Mouse (Mus musculus): ENCODE data around the gene Rps29.
"Not testable (repeated sequence)": the region's sequence is repeated elsewhere in the genome, so short reads cannot be mapped to it uniquely, and the experiment has no call there.

Gene Rps29

DNA sequence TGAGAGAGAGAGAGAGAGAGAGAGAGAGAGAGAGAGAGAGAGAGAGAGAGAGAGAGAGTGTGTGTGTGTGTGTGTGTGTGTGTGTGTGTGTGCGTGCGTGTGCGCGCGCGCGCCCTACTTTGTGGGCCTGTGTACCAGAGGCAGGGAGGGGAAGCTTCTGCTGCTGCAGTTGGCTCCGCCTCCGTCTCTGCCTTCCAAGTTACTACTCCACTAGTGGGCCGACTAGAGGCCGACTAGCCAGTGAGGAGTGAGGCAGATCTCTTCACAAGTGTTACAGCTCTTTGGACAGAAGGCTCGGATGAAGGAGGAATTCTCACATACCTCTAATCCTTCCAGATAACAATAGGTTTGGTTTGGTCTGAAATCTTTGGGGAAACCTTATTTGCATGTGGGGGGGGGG lies 20.4 kb upstream of the Rps29 start:
- no peak for DNase-seq (ENCODE audit: low read depth, low spot score)

DNA sequence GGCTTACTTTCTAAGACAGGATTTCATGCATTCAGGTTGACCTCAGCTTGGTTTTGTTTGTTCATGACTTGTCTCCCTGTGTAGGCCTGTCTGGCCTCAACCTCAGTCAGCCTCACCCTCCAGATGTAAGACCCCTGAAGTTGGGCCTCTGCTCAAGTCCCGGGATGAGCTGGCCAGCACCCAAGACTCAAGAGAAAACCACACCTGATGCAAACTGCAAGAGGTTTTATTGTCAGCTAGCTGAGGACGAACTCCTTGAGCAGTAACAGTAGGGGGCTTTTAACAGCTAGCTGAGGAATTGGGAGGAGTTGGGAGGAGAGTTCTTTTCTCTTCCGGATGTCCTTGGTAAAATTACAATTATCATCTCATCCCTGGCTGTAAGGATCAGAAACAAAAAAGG lies 18.5 kb upstream of the Rps29 start:
- DNase-seq (ENCODE audit: low read depth, low spot score), result no peak

- DNase-seq (ENCODE audit: low read depth, low spot score), result no peak
Observed at GRCm38 (mm10) chr12:69175975-69176374, 17.0 kb upstream of the Rps29 start.

DNA sequence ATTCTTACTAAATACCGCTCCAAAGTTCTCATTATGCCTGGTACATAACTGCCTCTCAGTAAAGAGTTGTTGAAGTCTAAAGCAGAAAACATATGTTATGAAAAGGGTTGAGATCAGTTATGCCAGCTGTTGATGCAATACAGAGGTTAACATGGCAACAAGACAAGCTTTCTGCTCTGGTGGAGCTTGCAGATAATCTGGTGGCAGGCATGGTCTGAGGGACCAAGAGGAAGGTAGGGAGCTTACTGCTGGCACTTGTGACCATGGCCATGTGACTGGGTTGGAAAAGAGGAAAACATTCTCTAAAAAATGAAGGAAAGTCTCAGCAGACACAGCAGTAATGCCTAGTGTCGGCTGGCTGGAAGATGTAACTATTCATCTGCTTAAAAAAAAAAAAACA lies 12.3 kb upstream of the Rps29 start:
- no peak for DNase-seq (ENCODE audit: low read depth, low spot score)

- peak; percentile 88 for DNase-seq (ENCODE audit: low read depth, low spot score)
Observed at GRCm38 (mm10) chr12:69168461-69169106, 9.6 kb upstream of the Rps29 start, which contains the start of gene Lrr1. Lrr1 (plus strand) TSS chr12:69168814.

DNA sequence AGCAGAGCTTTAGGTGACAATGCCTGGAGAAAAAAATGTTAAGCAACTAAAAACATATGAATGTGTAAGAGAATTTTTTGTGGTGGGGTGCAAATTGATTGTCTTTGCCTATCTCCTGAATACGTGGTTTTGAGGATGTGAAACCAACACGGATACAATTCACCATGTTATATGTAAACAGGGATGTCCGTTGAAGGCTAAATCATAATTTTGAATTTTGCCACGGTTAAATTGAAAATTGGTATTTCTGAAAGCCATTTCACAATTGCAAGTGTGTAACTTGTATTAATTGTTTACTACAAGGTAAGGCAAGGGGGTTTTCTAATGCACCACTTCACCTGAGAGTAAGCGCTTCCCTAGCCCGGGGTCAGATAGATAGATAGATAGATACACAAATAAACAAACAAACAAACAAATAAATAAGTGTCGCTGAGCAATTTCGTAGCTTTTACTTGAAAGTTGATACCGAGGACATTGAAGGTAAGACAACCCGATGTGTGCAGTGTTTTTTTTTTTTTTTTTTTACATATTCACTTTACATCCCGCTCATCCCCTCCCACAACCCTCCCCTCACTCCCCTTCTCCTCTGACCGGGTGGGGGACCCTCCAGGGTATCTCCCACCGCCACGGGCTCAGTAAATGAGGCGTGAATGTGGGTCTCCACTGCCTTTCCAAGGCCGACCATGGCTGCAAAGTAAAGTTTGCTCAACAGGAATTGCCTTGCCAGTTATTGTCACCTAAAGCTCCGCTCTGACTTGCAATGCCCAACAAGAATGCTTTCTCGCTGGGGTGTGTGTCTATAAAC lies 8.9 kb upstream of the Rps29 start:
- no peak for DNase-seq (ENCODE audit: low read depth, low spot score)

GRCm38 (mm10) chr12:69166861-69167581 lies 8.0 kb upstream of the Rps29 start:
- DNase-seq (ENCODE audit: low read depth, low spot score), result not testable (repeated sequence)

DNA sequence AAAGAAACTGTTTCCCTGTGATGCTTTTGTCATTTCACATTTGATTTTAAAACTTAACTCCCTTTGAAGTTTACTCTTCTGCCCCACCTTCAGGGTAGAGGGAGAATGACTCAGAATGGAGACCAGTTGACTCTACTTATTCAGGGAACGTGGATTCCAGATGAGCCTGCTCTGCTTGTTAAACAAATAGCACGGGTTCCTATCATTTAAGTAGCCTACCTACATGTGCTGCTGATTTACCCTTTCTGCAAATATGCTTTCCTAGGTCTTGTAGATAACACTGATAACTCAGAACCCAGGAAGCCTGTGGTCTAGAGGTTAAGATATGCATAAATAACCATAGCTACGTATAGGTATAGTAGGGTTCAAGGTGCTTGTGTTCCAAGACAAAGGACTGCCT lies 5.9 kb upstream of the Rps29 start:
- DNase-seq (ENCODE audit: low read depth, low spot score), result no peak

GRCm38 (mm10) chr12:69163586-69163985 lies 4.6 kb upstream of the Rps29 start:
- DNase-seq (ENCODE audit: low read depth, low spot score), result not testable (repeated sequence)

DNA sequence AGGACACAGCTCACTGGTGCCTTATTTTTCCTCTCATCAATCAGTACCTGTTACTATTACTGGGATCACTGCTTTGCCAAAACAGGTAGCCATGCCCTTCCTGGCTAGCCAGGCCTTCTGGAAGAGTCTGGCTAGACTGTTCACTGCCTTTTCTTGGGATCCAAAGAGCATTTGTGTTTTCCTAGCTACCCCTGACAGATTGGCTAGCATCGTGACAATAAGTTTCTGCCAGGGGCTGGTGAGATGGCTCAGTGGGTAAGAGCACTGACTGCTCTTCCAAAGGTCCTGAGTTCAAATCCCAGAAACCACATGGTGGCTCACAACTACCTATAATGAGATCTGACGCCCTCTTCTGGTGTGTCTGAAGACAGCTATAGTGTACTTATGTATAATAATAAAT lies 1.7 kb upstream of the Rps29 start:
- DNase-seq (ENCODE audit: low read depth, low spot score), result not testable (repeated sequence)

- peak; percentile 76 for DNase-seq (ENCODE audit: low read depth, low spot score)
Observed at GRCm38 (mm10) chr12:69159578-69159940, 573 bp upstream of the Rps29 start.

DNA sequence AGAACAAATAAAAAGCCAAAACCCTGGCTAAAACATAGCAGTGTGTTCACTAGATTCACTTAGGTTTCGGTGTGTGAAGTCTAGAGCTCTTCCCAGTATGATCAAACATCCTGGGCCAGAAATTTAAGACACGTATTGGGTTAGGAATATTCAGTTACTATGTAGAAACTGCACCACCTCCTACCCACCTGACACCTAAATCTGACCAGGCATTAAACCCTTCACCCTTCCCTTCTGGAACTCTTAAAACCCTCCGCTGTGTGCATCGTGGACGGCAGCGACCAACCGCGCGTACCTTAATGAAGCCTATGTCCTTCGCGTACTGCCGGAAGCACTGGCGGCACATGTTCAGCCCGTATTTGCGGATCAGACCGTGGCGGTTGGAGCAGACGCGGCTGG lies 621 bp downstream of the Rps29 start:
- DNase-seq (ENCODE audit: low read depth, low spot score), result no peak

DNA sequence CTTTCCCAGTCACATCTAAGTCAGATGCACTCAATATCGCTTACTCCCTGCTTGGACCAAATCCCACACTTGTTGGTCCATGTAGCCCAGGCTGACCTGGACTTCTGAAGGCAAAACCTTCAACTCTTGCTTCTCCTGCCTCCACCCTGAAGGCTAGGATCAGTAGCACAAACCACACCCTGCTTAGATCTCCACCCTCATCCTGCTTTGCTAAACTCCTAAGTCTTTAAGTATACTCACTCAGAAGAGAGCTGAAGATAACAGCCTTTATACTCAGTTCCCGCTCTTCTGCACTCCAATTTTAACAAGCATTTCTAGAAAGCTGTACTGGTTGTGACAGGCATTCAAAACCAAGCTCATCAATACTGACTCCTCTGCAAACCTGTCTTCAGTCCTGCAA lies 1.9 kb downstream of the Rps29 start:
- DNase-seq (ENCODE audit: low read depth, low spot score), result no peak

DNA sequence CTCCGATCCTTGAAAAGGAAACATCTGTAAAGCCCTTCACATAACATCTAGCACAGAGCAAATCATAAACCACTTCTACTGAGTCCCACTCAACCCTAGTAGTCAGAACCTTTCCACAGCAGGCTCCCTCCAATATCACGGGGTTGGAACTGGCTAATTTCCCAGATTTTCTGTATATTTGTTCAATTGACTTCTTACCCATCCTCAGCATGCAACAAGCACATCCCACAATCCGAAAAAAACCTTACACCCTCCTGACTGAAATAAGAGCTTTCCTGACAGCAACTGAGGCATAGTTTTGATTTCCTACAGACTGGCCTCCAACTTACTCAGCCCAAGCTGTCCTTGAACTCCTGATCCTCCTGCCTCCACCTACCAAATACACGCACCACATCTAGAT lies 2.5 kb downstream of the Rps29 start:
- DNase-seq (ENCODE audit: low read depth, low spot score), result no peak

DNA sequence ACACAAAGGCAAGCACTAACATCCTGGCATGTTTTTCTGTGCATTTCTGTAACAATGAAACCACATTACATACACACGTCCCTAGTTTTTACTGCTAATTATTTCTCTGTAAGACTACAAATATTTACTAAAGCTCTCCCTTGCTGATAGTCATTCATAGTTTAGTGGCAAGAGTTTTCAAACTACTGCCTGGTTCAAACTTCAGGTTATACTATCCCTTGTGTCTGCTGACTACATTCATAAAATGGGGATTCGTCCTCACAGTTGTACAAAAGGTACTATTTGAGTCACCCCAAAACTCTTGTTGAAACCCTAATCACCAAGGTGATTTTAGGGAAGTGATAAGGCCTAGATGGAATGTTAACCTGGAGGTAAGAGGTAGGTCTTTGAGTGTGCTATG lies 3.1 kb downstream of the Rps29 start:
- DNase-seq (ENCODE audit: low read depth, low spot score), result no peak

- no peak for DNase-seq (ENCODE audit: low read depth, low spot score)
Observed at GRCm38 (mm10) chr12:69150049-69150448, 8.9 kb downstream of the Rps29 start.

- no peak for DNase-seq (ENCODE audit: low read depth, low spot score)
Observed at GRCm38 (mm10) chr12:69147166-69147735, 11.7 kb downstream of the Rps29 start.

DNA sequence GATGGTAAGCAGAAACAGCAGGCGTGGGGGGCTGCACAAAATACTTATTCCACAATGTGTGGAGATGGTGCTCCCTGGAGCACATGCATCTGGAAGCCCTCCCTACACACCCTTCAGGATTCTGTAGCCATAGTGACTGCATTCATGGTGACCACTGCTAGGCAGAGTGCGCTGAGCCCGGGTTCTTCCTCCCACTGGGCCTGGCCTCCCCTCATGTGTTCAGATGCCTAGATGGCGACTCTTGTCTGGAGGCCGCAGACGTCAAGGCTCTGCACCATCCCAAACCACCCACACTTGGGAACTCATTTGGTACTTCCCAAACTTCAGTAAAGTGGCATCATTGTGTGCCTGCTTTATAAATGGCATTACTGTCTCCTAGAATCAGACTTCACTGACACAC lies 15.5 kb downstream of the Rps29 start:
- no peak for DNase-seq (ENCODE audit: low read depth, low spot score)

DNA sequence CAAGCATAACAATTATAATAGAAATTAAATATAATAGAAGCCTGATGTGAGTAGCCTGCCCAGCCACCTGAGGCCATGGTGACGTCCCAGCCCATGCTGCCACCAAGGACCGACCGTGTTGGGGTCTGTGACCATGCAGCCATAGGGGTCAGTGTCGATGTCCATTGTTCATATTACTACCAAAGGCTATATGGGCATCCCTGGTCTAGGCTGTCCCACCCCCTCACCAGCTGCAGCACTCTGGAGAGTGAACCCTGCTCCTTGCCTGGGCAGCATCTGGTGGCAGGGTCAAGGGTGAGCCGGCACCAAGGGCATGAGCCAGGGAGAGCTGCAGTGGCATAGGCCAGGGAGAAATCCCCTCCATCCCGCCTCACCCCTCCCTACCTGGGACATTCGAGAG lies 19.1 kb downstream of the Rps29 start:
- no peak for DNase-seq (ENCODE audit: low read depth, low spot score)

DNA sequence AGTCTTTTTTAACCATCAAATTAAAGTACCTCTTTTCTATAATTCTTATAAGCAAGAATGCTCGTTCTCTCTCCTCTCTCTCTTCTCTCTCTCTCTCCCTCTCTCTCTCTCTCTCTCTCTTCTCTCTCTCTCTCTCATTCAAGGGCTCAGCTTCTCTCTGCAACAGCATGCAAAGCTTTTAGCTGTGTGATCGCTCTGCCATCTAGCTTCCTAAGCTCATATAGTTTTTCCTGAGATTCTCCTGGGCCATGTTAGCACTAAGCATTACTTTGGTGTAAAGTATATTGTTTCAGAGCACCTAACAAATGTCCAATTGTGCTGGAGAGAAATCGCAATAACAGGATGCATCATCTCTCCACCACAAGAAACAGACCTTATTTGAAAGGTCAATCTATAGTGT lies 19.8 kb downstream of the Rps29 start:
- DNase-seq (ENCODE audit: low read depth, low spot score), result no peak

DNA sequence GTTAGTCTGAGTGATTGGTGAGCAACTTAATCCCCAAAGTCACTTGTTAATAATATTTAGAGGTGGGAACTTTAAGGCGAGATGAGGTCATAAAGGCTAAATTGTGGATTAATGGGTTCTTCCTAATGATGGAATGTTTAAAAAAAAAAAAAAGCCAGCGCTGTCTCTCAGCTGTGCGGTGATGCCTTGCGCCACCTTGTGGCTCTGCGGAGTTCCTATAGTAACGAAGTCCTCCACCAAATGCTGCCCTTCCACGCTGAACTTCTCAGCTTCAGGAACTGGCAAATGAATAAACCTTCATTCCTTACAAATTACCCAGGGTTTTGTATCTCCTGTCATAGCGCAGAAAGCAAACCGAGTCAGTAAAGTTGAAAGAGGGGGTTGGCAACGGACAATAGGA lies 27.0 kb downstream of the Rps29 start:
- peak; percentile 69 for DNase-seq (ENCODE audit: low read depth, low spot score)

DNA sequence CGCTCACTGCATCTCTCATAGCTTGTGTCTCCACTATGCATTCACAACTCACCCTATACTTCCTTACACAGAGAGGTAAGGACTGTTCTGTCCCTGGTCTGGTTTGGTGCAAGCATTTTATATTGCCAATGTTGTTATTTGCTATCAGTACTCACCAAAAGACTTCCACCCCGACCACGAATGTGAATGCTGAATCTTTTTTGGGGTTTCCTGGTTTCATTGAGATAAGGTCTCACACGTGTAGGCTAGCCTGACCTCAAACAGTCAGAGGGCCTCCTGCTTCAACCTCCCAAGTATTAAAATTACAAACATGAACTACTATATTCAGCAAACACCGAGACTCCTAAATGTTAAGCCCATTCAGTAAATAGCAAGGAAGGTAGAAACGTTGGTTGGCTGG lies 27.7 kb downstream of the Rps29 start:
- no peak for DNase-seq (ENCODE audit: low read depth, low spot score)

All from brain, adult 2 months (tissue).